Mouse (Mus musculus): ENCODE results near the gene Cnot3. TPM values are rescaled to one million over a fixed set of nuclear protein-coding genes. Genes with fewer than 3 reads are reported as not detected.
A peak's percentile ranks its signal among the peaks of the same experiment; 100 is the strongest.

Cnot3 gene
- polyA plus RNA-seq, 1 experiment, result 88.2 TPM

- no peaks in the 10 kb centered on the region for H3K27me3 ChIP-seq (ENCODE audit: control insufficient read depth, insufficient read depth, low read length)
- TF ChIP-seq CTCF (IDR thresholded peaks at IDR 0.05; ENCODE audit: extremely low read depth, insufficient read length, insufficient replicate concordance, low read depth, low read length) (no peak), POLR2A (IDR thresholded peaks at IDR 0.05; ENCODE audit: low read depth, low read length) (no peak)
- 86% methylated on average over 3 of the region's 3 CpGs for WGBS
- H3K4me1 ChIP-seq (ENCODE audit: control insufficient read depth, insufficient read depth, insufficient read length, low read length), result peaks cover 2% of the 10 kb centered on the region; the same call in 1 of the 2 replicates
- no peaks in the 10 kb centered on the region for H3K36me3 ChIP-seq (ENCODE audit: control insufficient read depth, insufficient read depth, low read length)
- no peak overlapping the region for H3K27ac ChIP-seq (ENCODE audit: insufficient read depth, low read depth, low read length)
- H3K4me3 ChIP-seq (ENCODE audit: low read depth, low read length), result no peak overlapping the region
These were observed 34.6 kb upstream of the Cnot3 start for GRCm38 (mm10) chr7:3610437-3610836.

DNA sequence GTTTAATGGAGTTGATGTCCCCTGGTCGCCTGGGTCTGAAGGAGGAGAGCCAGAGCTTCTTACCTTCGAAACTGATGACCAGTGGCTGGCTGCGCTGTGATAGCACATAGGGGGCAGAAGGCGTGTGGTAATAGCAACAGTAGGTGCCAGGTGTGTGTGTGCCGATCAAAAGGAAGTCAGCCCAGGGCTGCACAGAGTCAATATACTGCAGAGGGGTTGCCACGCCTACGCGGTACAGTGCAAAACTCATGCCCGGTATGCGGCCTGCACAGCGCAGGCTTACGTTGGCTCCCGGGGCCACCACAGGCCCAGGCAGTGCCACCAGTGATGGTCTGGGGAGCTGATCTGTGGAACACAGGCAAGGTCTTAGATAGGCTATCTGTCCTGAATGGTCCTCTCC, 34.1 kb upstream of the Cnot3 start:
- no peak overlapping the region for H3K4me3 ChIP-seq (ENCODE audit: low read depth, low read length)
- no peaks in the 10 kb centered on the region for H3K27me3 ChIP-seq (ENCODE audit: control insufficient read depth, insufficient read depth, low read length)
- no peaks in the 10 kb centered on the region for H3K36me3 ChIP-seq (ENCODE audit: control insufficient read depth, insufficient read depth, low read length)
- H3K27ac ChIP-seq (ENCODE audit: insufficient read depth, low read depth, low read length), result no peak overlapping the region
- TF ChIP-seq POLR2A (IDR thresholded peaks at IDR 0.05; ENCODE audit: low read depth, low read length), result no peak
- TF ChIP-seq CTCF (IDR thresholded peaks at IDR 0.05; ENCODE audit: extremely low read depth, insufficient read length, insufficient replicate concordance, low read depth, low read length), result no peak
- peaks cover 2% of the 10 kb centered on the region; the same call in 1 of the 2 replicates for H3K4me1 ChIP-seq (ENCODE audit: control insufficient read depth, insufficient read depth, insufficient read length, low read length)
- WGBS, result 61% methylated on average over 13 of the region's 13 CpGs

- H3K4me1 ChIP-seq (ENCODE audit: control insufficient read depth, insufficient read depth, insufficient read length, low read length), result peaks cover 2% of the 10 kb centered on the region; the same call in 1 of the 2 replicates
- H3K27ac ChIP-seq (ENCODE audit: insufficient read depth, low read depth, low read length), result no peak overlapping the region
- no peak for TF ChIP-seq CTCF (IDR thresholded peaks at IDR 0.05; ENCODE audit: extremely low read depth, insufficient read length, insufficient replicate concordance, low read depth, low read length)
- no peaks in the 10 kb centered on the region for H3K36me3 ChIP-seq (ENCODE audit: control insufficient read depth, insufficient read depth, low read length)
- no peaks in the 10 kb centered on the region for H3K27me3 ChIP-seq (ENCODE audit: control insufficient read depth, insufficient read depth, low read length)
- WGBS, result 75% methylated on average over 3 of the region's 3 CpGs
- no peak overlapping the region for H3K4me3 ChIP-seq (ENCODE audit: low read depth, low read length)
These were observed 31.0 kb upstream of the Cnot3 start for GRCm38 (mm10) chr7:3614021-3614420.

GRCm38 (mm10) chr7:3616057-3616388, 29.0 kb upstream of the Cnot3 start, which contains the start of gene Oscar:
TSS of gene Oscar (minus strand) at chr7:3616157.
- H3K27me3 ChIP-seq (ENCODE audit: control insufficient read depth, insufficient read depth, low read length), result no peaks in the 10 kb centered on the region
- peaks cover 2% of the 10 kb centered on the region; the same call in 1 of the 2 replicates for H3K4me1 ChIP-seq (ENCODE audit: control insufficient read depth, insufficient read depth, insufficient read length, low read length)
- H3K36me3 ChIP-seq (ENCODE audit: control insufficient read depth, insufficient read depth, low read length), result peaks cover 13% of the 10 kb centered on the region; the same call in 1 of the 2 replicates
- 81% methylated on average over 4 of the region's 4 CpGs for WGBS
- H3K4me3 ChIP-seq (ENCODE audit: low read depth, low read length), result no peak within 1 kb of the TSS
- no peak within 1 kb of the TSS for H3K27ac ChIP-seq (ENCODE audit: insufficient read depth, low read depth, low read length)
- TF ChIP-seq POLR2A (IDR thresholded peaks at IDR 0.05; ENCODE audit: low read depth, low read length), result no peak
- TF ChIP-seq CTCF (IDR thresholded peaks at IDR 0.05; ENCODE audit: extremely low read depth, insufficient read length, insufficient replicate concordance, low read depth, low read length), result no peak

DNA sequence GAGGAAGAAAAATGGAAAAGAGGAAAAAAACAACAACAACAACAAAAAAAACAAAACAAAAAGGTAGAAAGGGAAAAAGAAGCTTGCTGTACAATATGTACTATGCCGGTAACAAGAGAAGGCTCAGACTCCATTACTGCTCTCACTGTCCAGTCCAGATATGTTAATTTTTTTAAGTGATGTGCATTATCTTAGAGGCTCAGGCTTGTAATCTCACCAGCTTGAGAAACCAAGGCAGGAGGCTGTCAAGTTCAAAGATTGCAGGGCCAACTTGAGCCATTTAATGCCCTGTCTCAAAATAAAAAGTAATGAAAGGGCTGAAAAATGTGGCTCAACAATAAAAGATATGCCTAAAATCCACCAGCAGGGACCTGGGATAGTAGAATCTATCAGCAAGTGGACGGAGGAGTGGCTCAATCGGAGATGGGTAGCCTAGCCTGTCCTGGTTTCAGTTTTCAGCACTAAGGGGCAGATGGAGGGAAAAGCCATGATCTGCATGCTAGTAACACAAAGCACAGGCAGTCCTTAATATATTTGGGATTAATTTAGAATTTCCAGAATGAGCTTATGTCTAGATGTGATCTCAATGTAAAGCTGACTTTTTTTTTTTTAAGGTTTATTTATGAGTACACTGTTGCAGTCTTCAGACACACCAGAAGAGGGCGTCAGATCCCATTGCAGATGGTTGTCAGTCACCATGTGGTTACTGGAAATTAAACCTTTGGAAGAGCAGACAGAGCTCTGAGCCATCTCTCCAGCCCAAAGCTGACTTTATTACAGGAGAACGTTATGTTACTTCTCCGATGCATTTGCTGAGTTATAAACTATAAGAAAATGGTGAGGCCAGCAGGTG, 28.5 kb upstream of the Cnot3 start:
- no peak for TF ChIP-seq POLR2A (IDR thresholded peaks at IDR 0.05; ENCODE audit: low read depth, low read length)
- no peak for TF ChIP-seq CTCF (IDR thresholded peaks at IDR 0.05; ENCODE audit: extremely low read depth, insufficient read length, insufficient replicate concordance, low read depth, low read length)
- Histone ChIP-seq H3K4me1 (ENCODE audit: control insufficient read depth, insufficient read depth, insufficient read length, low read length) (no peaks in the 10 kb centered on the region), H3K27ac (ENCODE audit: insufficient read depth, low read depth, low read length) (no peak overlapping the region), H3K36me3 (ENCODE audit: control insufficient read depth, insufficient read depth, low read length) (peaks cover 13% of the 10 kb centered on the region; the same call in 1 of the 2 replicates), H3K27me3 (ENCODE audit: control insufficient read depth, insufficient read depth, low read length) (no peaks in the 10 kb centered on the region), H3K4me3 (ENCODE audit: low read depth, low read length) (no peak overlapping the region)
- 36% methylated on average over 6 of the region's 6 CpGs for WGBS

- WGBS, result under 1% methylated on average over 32 of the region's 32 CpGs
- no peak for TF ChIP-seq CTCF (IDR thresholded peaks at IDR 0.05; ENCODE audit: extremely low read depth, insufficient read length, insufficient replicate concordance, low read depth, low read length)
- peak; percentile 74 for TF ChIP-seq POLR2A (IDR thresholded peaks at IDR 0.05; ENCODE audit: low read depth, low read length)
These were observed 27.6 kb upstream of the Cnot3 start, which contains the start of gene Ndufa3 for GRCm38 (mm10) chr7:3617242-3617995. TSS of gene Ndufa3 (plus strand) at chr7:3617373.

GRCm38 (mm10) chr7:3629030-3629429, 16.0 kb upstream of the Cnot3 start:
- WGBS, result 35% methylated on average over 4 of the region's 4 CpGs
- H3K4me3 ChIP-seq (ENCODE audit: low read depth, low read length), result peak overlapping the region; percentile 80
- H3K4me1 ChIP-seq (ENCODE audit: control insufficient read depth, insufficient read depth, insufficient read length, low read length), result peaks cover 13% of the 10 kb centered on the region
- TF ChIP-seq CTCF (IDR thresholded peaks at IDR 0.05; ENCODE audit: extremely low read depth, insufficient read length, insufficient replicate concordance, low read depth, low read length) (no peak), POLR2A (IDR thresholded peaks at IDR 0.05; ENCODE audit: low read depth, low read length) (no peak)
- no peak overlapping the region for H3K27ac ChIP-seq (ENCODE audit: insufficient read depth, low read depth, low read length)
- peaks cover 5% of the 10 kb centered on the region for H3K36me3 ChIP-seq (ENCODE audit: control insufficient read depth, insufficient read depth, low read length)
- H3K27me3 ChIP-seq (ENCODE audit: control insufficient read depth, insufficient read depth, low read length), result no peaks in the 10 kb centered on the region

More at GRCm38 (mm10) chr7:3617242-3617995, 27.6 kb upstream of the Cnot3 start, which contains the start of gene Ndufa3:
- Histone ChIP-seq H3K27me3 (ENCODE audit: control insufficient read depth, insufficient read depth, low read length) (no peaks in the 10 kb centered on the region), H3K4me1 (ENCODE audit: control insufficient read depth, insufficient read depth, insufficient read length, low read length) (no peaks in the 10 kb centered on the region), H3K36me3 (ENCODE audit: control insufficient read depth, insufficient read depth, low read length) (peaks cover 14% of the 10 kb centered on the region; the same call in 1 of the 2 replicates), H3K27ac (ENCODE audit: insufficient read depth, low read depth, low read length) (peak within 1 kb of the TSS; percentile 50), H3K4me3 (ENCODE audit: low read depth, low read length) (peak within 1 kb of the TSS; percentile 75)

All from small intestine, adult 2 months (tissue).